Mouse (Mus musculus) monocyte, adult 2 months (primary cell): ENCODE measurements around the gene Krt34.

Experiments used
- DNase-seq, 2 experiments: peaks; one replicate each; pipeline ENCODE4 v3.0.0; 2022; ENCODE audit warnings: low spot score in 2 of 2, low read depth in 1 of 2

Gene Krt34

GRCm38 (mm10) chr11:100004846-100005245 lies 36.5 kb downstream of the Krt34 start:
- DNase-seq = no peak

- DNase-seq = no peak
Measured at GRCm38 (mm10) chr11:99999091-99999490, 42.3 kb downstream of the Krt34 start.

- DNase-seq = no peak
Measured at GRCm38 (mm10) chr11:99994384-99994661, 47.0 kb downstream of the Krt34 start.

- no peak for DNase-seq
Measured at GRCm38 (mm10) chr11:99993620-99994383, 47.6 kb downstream of the Krt34 start, which contains the start of gene Krtap17-1. TSS of gene Krtap17-1 (minus strand) at chr11:99993994.

GRCm38 (mm10) chr11:99990571-99990970 lies 50.8 kb downstream of the Krt34 start:
- DNase-seq = no peak

- DNase-seq = no peak
Measured at GRCm38 (mm10) chr11:99989881-99990405, 51.4 kb downstream of the Krt34 start.

GRCm38 (mm10) chr11:99988530-99988929 lies 52.8 kb downstream of the Krt34 start:
- DNase-seq = no peak
